Comparison of ENCODE assay signal across 8 mouse cellular contexts in genomic region chr19:36883119-36883518, GRCm38 (mm10). TPM values are rescaled to one million over a fixed set of nuclear protein-coding genes. Genes with fewer than 3 reads are reported as not detected.
A peak's percentile ranks its signal among the peaks of the same experiment; 100 is the strongest.
DNase-seq lines count a peak whose midpoint lies in the region; ATAC-seq and TF ChIP-seq lines count a peak whose summit lies in the region.

No protein-coding gene starts in this region.

- H3K4me1 ChIP-seq in heart, embryonic 11.5 days (ENCODE audit: control insufficient read depth, insufficient read depth, low read length) = peaks cover 2% of the 10 kb centered on the region; the same call in 1 of the 2 replicates

- peaks cover 41% of the 10 kb centered on the region for H3K36me3 ChIP-seq in heart, embryonic 11.5 days (ENCODE audit: control insufficient read depth, insufficient read depth, low read length)

- peak; percentile 16 to 20 for DNase-seq in heart, postnatal 36 days
- peak; percentile 21 for DNase-seq in right cerebral cortex, postnatal 14 days
- DNase-seq in right cerebral cortex, postnatal 25 days = no peak
- peak; percentile 60 for DNase-seq in brain, embryonic 14.5 days (ENCODE audit: low read depth)
- DNase-seq in lung, postnatal 36 days = peak; percentile 58
- no peak for DNase-seq in urinary bladder, adult 2 months (ENCODE audit: low spot score)
- DNase-seq in urinary bladder, adult 18-20 months (ENCODE audit: low spot score in 2 of 2) = no peak

- intact Hi-C loops in heart, postnatal 36 days (cut with DNase I) = no loop called here

- H3K27me3 ChIP-seq in heart, embryonic 11.5 days (ENCODE audit: control insufficient read depth, insufficient read depth, low read length) = no peaks in the 10 kb centered on the region

- H3K4me3 ChIP-seq in heart, embryonic 11.5 days (ENCODE audit: low read depth, low read length) = no peak overlapping the region

- WGBS in heart, embryonic 11.5 days (ENCODE audit: insufficient replicate concordance) = 79% methylated on average over 6 of the region's 6 CpGs

- H3K9me3 ChIP-seq in heart, embryonic 11.5 days (replicated peaks; ENCODE audit: control insufficient read depth, low read length) = no peaks in the 10 kb centered on the region

- H3K27ac ChIP-seq in heart, embryonic 11.5 days (ENCODE audit: low read depth, low read length) = no peak overlapping the region

- no peak overlapping the region for H3K4me2 ChIP-seq in heart, embryonic 11.5 days

- peak; percentile 54; the same call in 1 of the 2 replicates for TF ChIP-seq CTCF in brain, embryonic 14.5 days (IDR thresholded peaks at IDR 0.05; ENCODE audit: borderline replicate concordance, extremely low read depth, insufficient read depth, insufficient read length)

- no peak for ATAC-seq in heart, embryonic 11.5 days (replicated peaks; ENCODE audit: insufficient number of reproducible peaks, low FRiP score, low TSS enrichment)

- no peak overlapping the region for H3K9ac ChIP-seq in heart, embryonic 11.5 days (ENCODE audit: low read depth, low read length)

- TF ChIP-seq POLR2A in brain, embryonic 14.5 days (IDR thresholded peaks at IDR 0.05; ENCODE audit: borderline replicate concordance, extremely low read depth, insufficient read depth, insufficient read length, poor library complexity, severe bottlenecking) = no peak

RNA-seq across cellular contexts. Expression of gene Fgfbp3, which starts 36.3 kb away (rescaled TPM):
- total RNA-seq in heart, postnatal 36 days (2021) = 1 to 10 TPM; 1.3 to 2.9 TPM
- 3.7 and 4.0 TPM in 2 replicates for polyA plus RNA-seq in heart, embryonic 11.5 days (2014; fragmentation: Nextera tagmentation; extraction: Ambion mirVana)
- 55.0 and 65.0 TPM in 2 replicates for polyA plus RNA-seq in brain, embryonic 14.5 days (2012; rRNA removed)
- 3.8 and 4.6 TPM in 2 replicates for polyA plus RNA-seq in urinary bladder, adult 2 months (2012; rRNA removed)

RNA-seq across cellular contexts. Expression of gene Btaf1, which starts 42.8 kb away (rescaled TPM):
- 10 to 100 TPM; 10.3 to 10.9 TPM for total RNA-seq in heart, postnatal 36 days (2021)
- polyA plus RNA-seq in heart, embryonic 11.5 days (2014; fragmentation: Nextera tagmentation; extraction: Ambion mirVana) = 12.8 and 13.7 TPM in 2 replicates
- polyA plus RNA-seq in brain, embryonic 14.5 days (2012; rRNA removed) = 12.4 and 15.6 TPM in 2 replicates
- 9.1 and 9.6 TPM in 2 replicates for polyA plus RNA-seq in urinary bladder, adult 2 months (2012; rRNA removed)

RNA-seq across cellular contexts. Expression of gene Tnks2, which starts 49.1 kb away (rescaled TPM):
- 10 to 100 TPM; 79.1 to 83.4 TPM for total RNA-seq in heart, postnatal 36 days (2021)
- polyA plus RNA-seq in heart, embryonic 11.5 days (2014; fragmentation: Nextera tagmentation; extraction: Ambion mirVana) = 60.5 and 64.3 TPM in 2 replicates
- 88.6 and 119 TPM in 2 replicates for polyA plus RNA-seq in brain, embryonic 14.5 days (2012; rRNA removed)
- 56.5 and 59.2 TPM in 2 replicates for polyA plus RNA-seq in urinary bladder, adult 2 months (2012; rRNA removed)

Comparison
In these comparisons a context has a peak if more than half of its experiments do, and no peak if none do; other contexts are left out.
1. DNase-seq: peak in heart, postnatal 36 days (2 of 2), right cerebral cortex, postnatal 14 days (single experiment), brain, embryonic 14.5 days (single experiment) and lung, postnatal 36 days (single experiment); none in right cerebral cortex, postnatal 25 days (single experiment), urinary bladder, adult 2 months (single experiment) and urinary bladder, adult 18-20 months (0 of 2).